Mouse (Mus musculus) olfactory bulb, adult 2 months (tissue): ENCODE measurements at regions not wholly inside any gene's neighbourhood (a gene's known extent, or its start where the extent isn't known, plus 50 kb on each side); places are given as distances from the start of the nearest gene placed in this dataset.

Experiments
- H3K27ac ChIP-seq: fragments of 200-500 bp; 2 replicates; pipeline ENCODE4 v1.5.1; 2012; ENCODE audit warnings: low read depth, low read length; ENCODE audit not compliant: insufficient read depth
- H3K4me1 ChIP-seq: fragments of 200-500 bp; 2 replicates; pipeline ENCODE4 v1.6.1; 2012; ENCODE audit warnings: low read length; ENCODE audit not compliant: control insufficient read depth, insufficient read depth
- H3K4me3 ChIP-seq: fragments of 200-500 bp; 2 replicates; pipeline ENCODE4 v1.5.1; 2012; ENCODE audit warnings: mild to moderate bottlenecking, low read depth, low read length, moderate library complexity; ENCODE audit not compliant: insufficient read depth
- CTCF ChIP-seq: fragments of 200-500 bp; IDR thresholded peaks from 2 replicates; pipeline ENCODE4 v1.5.1; 2012; ENCODE audit warnings: low read depth, mild to moderate bottlenecking, low read length, moderate library complexity; ENCODE audit not compliant: insufficient read depth
- POLR2A ChIP-seq: fragments of 200-500 bp; IDR thresholded peaks from 2 replicates; pipeline ENCODE4 v1.6.1; 2012; ENCODE audit warnings: mild to moderate bottlenecking, low read depth, low read length, moderate library complexity; ENCODE audit not compliant: insufficient read depth
- WGBS: fragments of 180-500 bp; shearing (Covaris S2); methylation state at CpG from one replicate; pipeline ENCODE4 v1.1.7; 2018; 5-methylcytosine and 5-hydroxymethylcytosine counted together

GRCm38 (mm10) chr16:97288634-97289033 lies 67.9 kb upstream of the Bace2 start:
- TF ChIP-seq POLR2A (no peak), CTCF (no peak)
- WGBS: 9% methylated on average over 8 of the region's 8 CpGs
- Histone ChIP-seq H3K27ac (peak overlapping the region; percentile 96), H3K4me3 (no peak overlapping the region), H3K4me1 (peaks cover 26% of the 10 kb centered on the region)

GRCm38 (mm10) chr16:97292484-97293048 lies 64.0 kb upstream of the Bace2 start:
- WGBS: 10% methylated on average over 11 of the region's 11 CpGs
- no peak for TF ChIP-seq POLR2A
- TF ChIP-seq CTCF: no peak
- H3K4me3 ChIP-seq: no peak overlapping the region
- peaks cover 16% of the 10 kb centered on the region for H3K4me1 ChIP-seq
- peak overlapping the region; percentile 32 for H3K27ac ChIP-seq

- WGBS: 2% methylated on average over 4 of the region's 4 CpGs
- TF ChIP-seq POLR2A (no peak), CTCF (peak; percentile 60)
- no peak overlapping the region for H3K4me3 ChIP-seq
- peak overlapping the region; percentile 32 for H3K27ac ChIP-seq
- peaks cover 16% of the 10 kb centered on the region for H3K4me1 ChIP-seq
Observed at GRCm38 (mm10) chr16:97293273-97293672, 63.3 kb upstream of the Bace2 start.

GRCm38 (mm10) chr16:97297140-97297539 lies 59.4 kb upstream of the Bace2 start:
- Histone ChIP-seq H3K27ac (no peak overlapping the region), H3K4me3 (no peak overlapping the region), H3K4me1 (peaks cover 3% of the 10 kb centered on the region)
- no peak for TF ChIP-seq POLR2A
- TF ChIP-seq CTCF: no peak
- whole genome bisulfite sequencing: 39% methylated on average over 3 of the region's 3 CpGs

GRCm38 (mm10) chr16:97304156-97304735 lies 52.3 kb upstream of the Bace2 start:
- TF ChIP-seq POLR2A (no peak), CTCF (no peak)
- H3K27ac ChIP-seq: no peak overlapping the region
- no peak overlapping the region for H3K4me3 ChIP-seq
- 58% methylated on average over 5 of the region's 5 CpGs for WGBS
- no peaks in the 10 kb centered on the region for H3K4me1 ChIP-seq
